ENCODE assay signal across 12 mouse cellular contexts in genomic region chr16:71391872-71392271, GRCm38 (mm10).
DNase-seq lines count a peak whose midpoint lies in the region; ATAC-seq lines count a peak whose summit lies in the region.
"Had no signal": no experiment of that assay in that cellular context is flagged by ENCODE, and none has a peak within 500 bp of the region (broad histone marks: within the 10 kb centered on the region; RNA-seq: fewer than 3 reads in every experiment).

No protein-coding gene starts in this region.

- peak; percentile 4 for DNase-seq in adrenal gland, postnatal 10 days
- no peak for DNase-seq in adrenal gland, postnatal 4 days (ENCODE audit: low spot score in 2 of 2)
- DNase-seq in kidney, adult 11 months, result no peak
- DNase-seq in retina, postnatal 1 day, result peak; percentile 15
- no peak for DNase-seq in retina, embryonic 14.5 days (ENCODE audit: low spot score)
- no peak for DNase-seq in frontal cortex, postnatal 25 days (ENCODE audit: low spot score in 2 of 2)
- DNase-seq: gastrocnemius, postnatal 14 days; thymus, postnatal 36 days had no signal

- ATAC-seq in kidney, embryonic 16.5 days (ENCODE audit: low FRiP score, low TSS enrichment), result peak; percentile 93
- ATAC-seq in neural tube, embryonic 15.5 days (ENCODE audit: low FRiP score), result peak; percentile 85; the same call in 1 of the 2 replicates

- no peaks in the 10 kb centered on the region for H3K36me3 ChIP-seq in kidney, embryonic 16.5 days (ENCODE audit: insufficient read depth, low read length)
- no peaks in the 10 kb centered on the region for H3K36me3 ChIP-seq in neural tube, embryonic 15.5 days
- H3K36me3 ChIP-seq: heart, embryonic 15.5 days; neural tube, embryonic 12.5 days had no signal

- no peaks in the 10 kb centered on the region for H3K27me3 ChIP-seq in kidney, embryonic 16.5 days (ENCODE audit: insufficient read depth, low read length)
- no peaks in the 10 kb centered on the region for H3K27me3 ChIP-seq in neural tube, embryonic 15.5 days (replicated peaks)
- H3K27me3 ChIP-seq: heart, embryonic 15.5 days; neural tube, embryonic 12.5 days had no signal

- H3K4me1 ChIP-seq in kidney, embryonic 16.5 days (ENCODE audit: insufficient read depth, low read length), result no peaks in the 10 kb centered on the region
- peaks cover 5% of the 10 kb centered on the region for H3K4me1 ChIP-seq in neural tube, embryonic 15.5 days
- H3K4me1 ChIP-seq: heart, embryonic 15.5 days had no signal

- H3K9me3 ChIP-seq in kidney, embryonic 16.5 days (ENCODE audit: low read length), result no peaks in the 10 kb centered on the region
- H3K9me3 ChIP-seq in neural tube, embryonic 15.5 days (replicated peaks), result no peaks in the 10 kb centered on the region
- H3K9me3 ChIP-seq: heart, embryonic 15.5 days; neural tube, embryonic 12.5 days had no signal

- H3K4me3 ChIP-seq in kidney, embryonic 16.5 days (ENCODE audit: low read length), result 0 out of 2 replicates have a peak overlapping the region, but pooled peaks have one; percentile 0
- H3K4me3 ChIP-seq in neural tube, embryonic 15.5 days (replicated peaks), result no peak overlapping the region
- H3K4me3 ChIP-seq: heart, embryonic 15.5 days; neural tube, embryonic 12.5 days had no signal

- no peak overlapping the region for H3K27ac ChIP-seq in kidney, embryonic 16.5 days (ENCODE audit: low read length)
- peak overlapping the region; percentile 63 for H3K27ac ChIP-seq in neural tube, embryonic 15.5 days (replicated peaks)
- H3K27ac ChIP-seq: heart, embryonic 15.5 days; neural tube, embryonic 12.5 days had no signal

- 5% methylated on average over 5 of the region's 5 CpGs for WGBS in kidney, embryonic 16.5 days
- WGBS in neural tube, embryonic 15.5 days, result 7% methylated on average over 5 of the region's 5 CpGs

- no peak overlapping the region for H3K9ac ChIP-seq in kidney, embryonic 16.5 days (replicated peaks; ENCODE audit: low read length)
- H3K9ac ChIP-seq in neural tube, embryonic 15.5 days (replicated peaks), result no peak overlapping the region
- H3K9ac ChIP-seq: heart, embryonic 15.5 days; neural tube, embryonic 12.5 days had no signal

- peak overlapping the region; percentile 40 for H3K4me2 ChIP-seq in kidney, embryonic 16.5 days (replicated peaks; ENCODE audit: low read depth, low read length)
- H3K4me2 ChIP-seq in neural tube, embryonic 15.5 days, result peak overlapping the region; percentile 29
- H3K4me2 ChIP-seq: heart, embryonic 15.5 days; neural tube, embryonic 12.5 days had no signal

Comparison
In these comparisons a context has a peak if more than half of its experiments do, and no peak if none do; other contexts are left out.
1. DNase-seq: peak in adrenal gland, postnatal 10 days (single experiment) and retina, postnatal 1 day (single experiment); none in adrenal gland, postnatal 4 days (0 of 2), kidney, adult 11 months (single experiment), retina, embryonic 14.5 days (single experiment) and frontal cortex, postnatal 25 days (0 of 2).